Mouse (Mus musculus): ENCODE results near the gene Zc3h14.

The Zc3h14 gene

DNA sequence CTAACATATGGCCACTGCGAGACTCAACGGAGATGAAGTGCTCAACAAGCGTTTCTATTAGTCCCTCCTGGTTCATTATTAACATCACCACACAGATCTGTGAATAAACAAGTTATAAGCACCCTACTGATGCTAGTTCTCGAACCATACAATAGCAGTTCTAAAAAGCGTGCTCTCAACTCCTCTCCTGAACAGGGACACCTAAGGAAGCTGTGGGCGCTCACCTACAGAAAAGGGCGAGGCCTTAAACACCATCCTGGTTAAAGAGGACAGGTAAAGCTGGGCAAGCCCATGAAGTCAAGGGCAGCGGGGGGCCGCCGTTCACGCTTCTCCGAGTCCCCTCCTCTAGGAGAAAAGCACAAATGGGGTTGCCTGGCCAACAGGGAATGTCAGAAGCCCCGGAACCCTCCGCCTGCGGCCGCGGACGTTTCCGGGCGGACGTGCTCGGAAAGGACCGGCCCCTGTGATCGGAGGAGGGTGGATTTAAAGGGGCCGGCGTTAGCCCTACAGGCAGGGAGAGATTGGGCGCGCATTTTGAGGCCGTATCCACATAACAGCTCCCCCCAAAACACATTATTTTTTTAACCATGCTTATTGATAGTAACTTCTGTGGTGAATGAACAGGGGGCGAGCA, 12.4 kb upstream of the Zc3h14 start:
- peaks cover 46% of the 10 kb centered on the region for H3K4me1 ChIP-seq (replicated peaks; ENCODE audit: low read depth, low read length)
- H3K36me3 ChIP-seq (ENCODE audit: insufficient read depth, low read length): 0 out of 2 replicates have a peak, but pooled peaks cover 6% of the 10 kb centered on the region
- no peaks in the 10 kb centered on the region for H3K9me3 ChIP-seq (ENCODE audit: low read length)
- TF ChIP-seq POU5F1 (IDR thresholded peaks at IDR 0.05; ENCODE audit: borderline replicate concordance, low read length) (no peak), CTCF (conservative IDR thresholded peaks at IDR 0.05; ENCODE audit: low read length) (no peak), NANOG (IDR thresholded peaks at IDR 0.05; ENCODE audit: borderline replicate concordance, low read length) (no peak)
- H3K4me3 ChIP-seq (replicated peaks; ENCODE audit: low read length): peak overlapping the region; percentile 76
- peaks cover 13% of the 10 kb centered on the region; the same call in 1 of the 2 replicates for H3K27me3 ChIP-seq (ENCODE audit: insufficient read depth, low read length)

DNA sequence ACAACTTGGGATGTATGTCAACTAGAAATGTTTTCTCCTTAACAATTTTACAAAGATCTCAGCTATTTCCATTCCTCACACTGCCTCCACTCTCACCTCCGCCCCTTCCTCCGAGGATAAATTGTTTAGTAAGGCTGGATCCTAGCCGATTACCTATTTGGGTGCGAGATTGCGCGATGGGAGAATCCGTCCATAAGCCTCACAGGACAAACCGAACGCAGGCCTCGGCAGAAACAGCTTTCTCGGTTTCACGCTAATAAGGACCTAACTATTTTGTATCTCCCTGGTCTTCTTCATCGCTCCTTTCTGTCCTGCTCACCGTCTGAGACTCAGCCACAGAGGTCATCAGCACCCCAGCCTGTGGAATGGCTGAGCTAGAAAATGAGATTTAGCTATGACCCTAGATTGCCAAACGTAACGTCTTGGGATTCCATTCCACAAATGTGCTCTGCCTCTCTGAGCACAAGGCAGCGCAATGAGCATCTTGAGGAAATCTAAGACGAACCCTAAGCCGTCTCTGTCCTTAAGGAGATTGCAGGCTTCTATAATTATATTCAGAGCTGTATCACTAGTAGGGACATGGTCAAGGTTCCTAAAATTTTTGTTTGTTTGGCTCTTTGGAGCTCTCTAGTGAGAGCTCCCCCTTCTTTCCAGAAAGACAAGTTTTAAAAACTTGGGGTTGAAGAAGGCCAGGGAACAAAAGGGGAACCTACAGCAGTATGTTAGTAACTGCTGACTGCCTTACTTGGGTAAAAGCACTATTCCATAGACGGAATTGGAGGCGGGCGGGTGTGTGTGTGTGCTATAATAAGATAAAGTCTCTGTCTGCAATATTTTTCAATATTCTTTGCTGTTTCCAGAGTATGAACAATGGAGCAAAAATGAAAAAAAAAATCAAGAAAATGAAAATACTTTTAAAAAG, 11.6 kb upstream of the Zc3h14 start:
- H3K9me3 ChIP-seq (ENCODE audit: low read length): no peaks in the 10 kb centered on the region
- peaks cover 46% of the 10 kb centered on the region for H3K4me1 ChIP-seq (replicated peaks; ENCODE audit: low read depth, low read length)
- TF ChIP-seq POU5F1 (IDR thresholded peaks at IDR 0.05; ENCODE audit: borderline replicate concordance, low read length) (no peak), CTCF (conservative IDR thresholded peaks at IDR 0.05; ENCODE audit: low read length) (no peak), NANOG (IDR thresholded peaks at IDR 0.05; ENCODE audit: borderline replicate concordance, low read length) (no peak)
- peak overlapping the region; percentile 76 for H3K4me3 ChIP-seq (replicated peaks; ENCODE audit: low read length)
- H3K36me3 ChIP-seq (ENCODE audit: insufficient read depth, low read length): 0 out of 2 replicates have a peak, but pooled peaks cover 6% of the 10 kb centered on the region
- peaks cover 17% of the 10 kb centered on the region for H3K27me3 ChIP-seq (ENCODE audit: insufficient read depth, low read length)

DNA sequence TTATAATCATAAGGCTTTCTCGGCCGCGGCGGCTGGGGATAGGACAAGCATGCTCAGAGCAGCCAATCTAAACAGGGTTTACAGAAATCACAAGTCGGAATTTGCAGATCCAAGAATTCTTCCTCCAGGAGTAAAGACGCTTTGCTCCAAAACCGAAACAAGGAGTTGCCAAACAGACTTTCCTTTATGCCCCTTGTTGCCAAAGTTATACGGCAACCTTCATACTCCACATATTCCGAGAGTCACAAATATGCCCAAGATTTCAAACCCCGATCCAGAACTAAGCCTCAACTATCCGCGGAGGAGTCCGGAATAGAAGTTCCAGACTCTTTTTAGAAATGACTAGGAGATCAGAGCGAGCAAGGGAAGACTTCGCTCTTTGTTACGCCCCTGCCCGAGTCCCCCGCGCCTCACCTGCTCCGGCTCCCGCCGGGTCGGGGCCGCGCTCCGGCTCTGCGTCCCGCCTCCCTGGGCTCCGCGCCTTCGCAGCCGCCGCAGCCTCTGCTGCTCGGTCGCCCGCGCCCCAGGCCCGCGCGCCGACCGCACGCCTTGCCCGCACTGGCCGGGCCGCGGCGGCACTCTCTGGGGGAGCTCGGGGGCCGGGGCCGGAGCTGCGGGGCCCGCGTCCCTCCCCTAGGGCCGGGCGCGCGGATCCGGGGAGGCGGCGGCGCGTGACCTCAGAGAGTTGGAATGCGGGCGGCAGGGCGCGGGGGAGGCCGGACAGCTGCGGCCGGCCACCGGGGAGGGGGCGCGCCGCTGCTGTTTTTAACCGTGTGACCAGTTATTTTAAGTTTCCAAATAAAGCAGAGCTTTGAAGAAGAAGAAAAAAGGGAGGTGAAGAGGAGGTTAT, 9.6 kb upstream of the Zc3h14 start, which contains the start of gene Ptpn21:
Ptpn21 (minus strand) TSS at position 455 of the 850 bp plus-strand sequence.
- H3K4me1 ChIP-seq (replicated peaks; ENCODE audit: low read depth, low read length): peaks cover 46% of the 10 kb centered on the region
- 0 out of 2 replicates have a peak, but pooled peaks cover 3% of the 10 kb centered on the region for H3K36me3 ChIP-seq (ENCODE audit: insufficient read depth, low read length)
- peaks cover 25% of the 10 kb centered on the region for H3K27me3 ChIP-seq (ENCODE audit: insufficient read depth, low read length)
- H3K9me3 ChIP-seq (ENCODE audit: low read length): no peaks in the 10 kb centered on the region
- peak within 1 kb of the TSS; percentile 81 for H3K4me3 ChIP-seq (replicated peaks; ENCODE audit: low read length)
- TF ChIP-seq CTCF (conservative IDR thresholded peaks at IDR 0.05; ENCODE audit: low read length) (no peak), NANOG (IDR thresholded peaks at IDR 0.05; ENCODE audit: borderline replicate concordance, low read length) (no peak), POU5F1 (IDR thresholded peaks at IDR 0.05; ENCODE audit: borderline replicate concordance, low read length) (no peak)

DNA sequence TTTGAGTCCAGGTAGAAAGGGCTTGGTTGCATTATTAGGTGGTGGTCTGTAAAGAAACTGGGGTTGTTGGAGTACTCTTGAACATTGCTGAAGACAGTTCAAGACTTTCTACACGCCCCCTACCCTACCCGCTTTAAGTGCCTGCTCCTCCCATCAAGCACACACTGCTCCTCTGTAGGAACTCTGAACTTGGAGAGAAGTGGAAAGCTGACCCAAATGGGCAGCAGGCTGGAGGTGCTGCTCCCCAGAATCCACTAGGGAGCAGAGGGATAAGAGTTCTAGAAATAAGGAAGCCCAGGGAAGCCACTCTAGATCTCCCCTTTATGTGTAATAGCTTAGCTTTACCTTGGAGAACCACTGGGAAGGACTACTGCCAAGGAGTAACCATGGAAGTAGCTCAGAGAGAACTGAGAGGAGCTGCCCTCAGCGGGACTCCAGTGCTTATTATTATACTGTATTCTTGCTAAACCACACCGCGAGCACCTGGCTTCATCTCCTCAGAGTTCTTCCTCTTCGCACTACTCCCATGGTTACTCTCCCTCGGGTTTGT, 8.9 kb upstream of the Zc3h14 start:
- TF ChIP-seq CTCF (conservative IDR thresholded peaks at IDR 0.05; ENCODE audit: low read length) (no peak), NANOG (IDR thresholded peaks at IDR 0.05; ENCODE audit: borderline replicate concordance, low read length) (no peak), POU5F1 (IDR thresholded peaks at IDR 0.05; ENCODE audit: borderline replicate concordance, low read length) (no peak)
- peaks cover 43% of the 10 kb centered on the region for H3K4me1 ChIP-seq (replicated peaks; ENCODE audit: low read depth, low read length)
- no peaks in the 10 kb centered on the region for H3K9me3 ChIP-seq (ENCODE audit: low read length)
- peak overlapping the region; percentile 81 for H3K4me3 ChIP-seq (replicated peaks; ENCODE audit: low read length)
- no peaks in the 10 kb centered on the region for H3K36me3 ChIP-seq (ENCODE audit: insufficient read depth, low read length)
- H3K27me3 ChIP-seq (ENCODE audit: insufficient read depth, low read length): peaks cover 25% of the 10 kb centered on the region

DNA sequence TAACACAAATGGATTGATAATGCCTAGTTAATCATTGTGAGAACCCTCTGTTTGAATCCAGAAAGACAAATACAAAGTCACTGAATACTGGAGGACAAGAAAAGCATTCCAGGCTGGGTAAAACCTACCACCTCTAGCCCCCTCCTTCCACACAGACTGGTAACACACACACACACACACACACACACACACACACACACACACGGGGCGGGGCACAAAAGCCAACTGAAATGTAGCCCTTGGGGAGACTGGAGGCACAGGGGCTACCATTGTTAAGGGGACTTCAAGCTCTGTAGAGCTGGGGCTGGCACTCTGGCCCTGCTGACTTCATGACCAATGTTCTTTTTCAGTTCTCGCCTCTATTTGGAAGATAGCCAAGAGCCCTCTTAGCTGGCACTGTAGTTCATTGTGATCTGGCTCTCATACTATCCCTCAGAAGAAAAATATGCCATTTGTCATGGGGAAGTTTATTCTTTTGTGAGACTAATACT, 5.7 kb upstream of the Zc3h14 start:
- Histone ChIP-seq H3K4me1 (replicated peaks; ENCODE audit: low read depth, low read length) (peaks cover 26% of the 10 kb centered on the region), H3K9me3 (ENCODE audit: low read length) (no peaks in the 10 kb centered on the region), H3K27me3 (ENCODE audit: insufficient read depth, low read length) (peaks cover 25% of the 10 kb centered on the region), H3K4me3 (replicated peaks; ENCODE audit: low read length) (no peak overlapping the region), H3K36me3 (ENCODE audit: insufficient read depth, low read length) (no peaks in the 10 kb centered on the region)
- TF ChIP-seq NANOG (IDR thresholded peaks at IDR 0.05; ENCODE audit: borderline replicate concordance, low read length): no peak
- TF ChIP-seq POU5F1 (IDR thresholded peaks at IDR 0.05; ENCODE audit: borderline replicate concordance, low read length): no peak
- TF ChIP-seq CTCF (conservative IDR thresholded peaks at IDR 0.05; ENCODE audit: low read length): no peak

DNA sequence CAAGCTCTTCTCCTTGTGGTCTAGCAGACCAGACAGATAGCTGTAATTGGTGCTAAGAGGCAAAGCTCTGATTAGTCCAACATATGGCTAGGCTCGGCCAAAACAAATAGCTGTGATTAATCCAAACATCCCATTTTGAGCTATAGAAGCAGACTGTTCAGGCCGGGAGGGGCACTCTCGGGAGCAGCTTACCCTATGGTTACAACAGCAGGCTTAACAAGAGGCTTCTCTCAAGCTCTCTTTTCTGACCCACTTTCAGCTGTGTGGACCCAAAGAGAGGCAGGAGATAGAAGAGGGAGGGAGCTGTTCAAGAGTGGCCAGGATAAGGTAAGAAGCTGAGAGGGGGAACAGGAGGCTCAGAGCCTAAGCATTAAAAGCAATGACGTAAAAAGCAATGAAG, 1.1 kb upstream of the Zc3h14 start:
- peaks cover 6% of the 10 kb centered on the region; the same call in 1 of the 2 replicates for H3K27me3 ChIP-seq (ENCODE audit: insufficient read depth, low read length)
- H3K9me3 ChIP-seq (ENCODE audit: low read length): no peaks in the 10 kb centered on the region
- TF ChIP-seq NANOG (IDR thresholded peaks at IDR 0.05; ENCODE audit: borderline replicate concordance, low read length): no peak
- no peak for TF ChIP-seq POU5F1 (IDR thresholded peaks at IDR 0.05; ENCODE audit: borderline replicate concordance, low read length)
- no peak for TF ChIP-seq CTCF (conservative IDR thresholded peaks at IDR 0.05; ENCODE audit: low read length)
- peaks cover 16% of the 10 kb centered on the region for H3K36me3 ChIP-seq (ENCODE audit: insufficient read depth, low read length)
- peaks cover 28% of the 10 kb centered on the region for H3K4me1 ChIP-seq (replicated peaks; ENCODE audit: low read depth, low read length)
- H3K4me3 ChIP-seq (replicated peaks; ENCODE audit: low read length): no peak overlapping the region

DNA sequence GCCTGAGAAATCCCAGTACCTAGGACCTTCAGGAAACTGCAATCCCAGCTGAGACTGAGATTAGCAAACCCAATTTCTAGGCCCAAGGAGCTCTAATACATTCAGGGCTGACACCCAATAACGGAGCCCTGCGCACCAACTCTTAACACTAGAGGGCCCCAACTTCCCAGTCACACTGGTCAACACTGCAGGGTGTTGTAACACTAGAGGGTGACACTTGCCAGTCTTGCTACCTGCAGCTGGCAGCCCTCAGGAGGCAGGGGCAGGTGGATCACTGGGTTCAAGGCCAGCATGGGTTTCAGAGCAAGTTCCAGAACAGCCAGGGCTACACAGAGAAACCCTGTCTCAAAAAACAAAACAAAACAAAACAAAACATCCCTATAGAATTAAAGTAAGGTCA, 633 bp upstream of the Zc3h14 start:
- Histone ChIP-seq H3K4me3 (replicated peaks; ENCODE audit: low read length) (peak overlapping the region; percentile 23; the same call in 1 of the 2 replicates), H3K36me3 (ENCODE audit: insufficient read depth, low read length) (peaks cover 21% of the 10 kb centered on the region), H3K27me3 (ENCODE audit: insufficient read depth, low read length) (peaks cover 4% of the 10 kb centered on the region; the same call in 1 of the 2 replicates), H3K9me3 (ENCODE audit: low read length) (no peaks in the 10 kb centered on the region), H3K4me1 (replicated peaks; ENCODE audit: low read depth, low read length) (peaks cover 28% of the 10 kb centered on the region)
- TF ChIP-seq CTCF (conservative IDR thresholded peaks at IDR 0.05; ENCODE audit: low read length) (peak; percentile 66), NANOG (IDR thresholded peaks at IDR 0.05; ENCODE audit: borderline replicate concordance, low read length) (no peak)

Data from E14TG2a.4 (cell line).